Mouse (Mus musculus) intestine, embryonic 15.5 days (tissue): ENCODE measurements around the gene Myo9b. TPM values are rescaled to one million over a fixed set of nuclear protein-coding genes. Genes with fewer than 3 reads are reported as not detected.
"Not testable (repeated sequence)": the region's sequence is repeated elsewhere in the genome, so short reads cannot be mapped to it uniquely, and the experiment has no call there.

Experiments used
- ATAC-seq: fragments of 200-750 bp; cut with Nextera tagmentation; 2 replicates; pipeline ENCODE4 v1.8.0; 2017; ENCODE audit warnings: moderate TSS enrichment, moderate library complexity
- H3K27ac ChIP-seq: fragments of 300-500 bp; sonication (generic); 2 replicates; pipeline ENCODE4 v1.5.1; 2015; ENCODE audit warnings: mild to moderate bottlenecking, inconsistent platforms
- H3K27me3 ChIP-seq: fragments of 300-500 bp; sonication (generic); replicated peaks from 2 replicates; pipeline ENCODE4 v1.6.1; 2015; ENCODE audit warnings: inconsistent platforms
- H3K36me3 ChIP-seq: fragments of 300-500 bp; sonication (generic); 2 replicates; pipeline ENCODE4 v1.6.1; 2015; ENCODE audit warnings: inconsistent platforms
- H3K4me1 ChIP-seq: fragments of 300-500 bp; sonication (generic); replicated peaks from 2 replicates; pipeline ENCODE4 v1.6.1; 2015; ENCODE audit warnings: inconsistent platforms
- H3K4me2 ChIP-seq: fragments of 300-500 bp; sonication (generic); replicated peaks from 2 replicates; pipeline ENCODE4 v1.6.1; 2015; ENCODE audit warnings: mild to moderate bottlenecking, inconsistent platforms
- H3K4me3 ChIP-seq: fragments of 300-500 bp; sonication (generic); replicated peaks from 2 replicates; pipeline ENCODE4 v1.5.1; 2015; ENCODE audit warnings: inconsistent platforms
- H3K9ac ChIP-seq: fragments of 300-500 bp; sonication (generic); 2 replicates; pipeline ENCODE4 v1.6.1; 2015; ENCODE audit warnings: inconsistent platforms
- H3K9me3 ChIP-seq: fragments of 300-500 bp; sonication (generic); 2 replicates; pipeline ENCODE4 v1.6.1; 2016; ENCODE audit warnings: inconsistent platforms
- WGBS: fragments of 180-500 bp; shearing (Covaris S2); methylation state at CpG from one replicate; pipeline ENCODE4 v1.1.7; 2015; 5-methylcytosine and 5-hydroxymethylcytosine counted together
- polyA plus RNA-seq: library from polyadenylated mRNA; unstranded; fragments of >200 nt; fragmentation: Nextera tagmentation; extraction: Ambion mirVana; gene quantifications from 2 replicates; pipeline ENCODE4 v1.2.1, GENCODE M21; 2015

Gene Myo9b
- polyA plus RNA-seq, 1 experiment from 2014 or later: 15.4 TPM

- not testable (repeated sequence) for H3K36me3 ChIP-seq, H3K27ac ChIP-seq, H3K27me3 ChIP-seq, ATAC-seq, H3K4me3 ChIP-seq, H3K4me2 ChIP-seq, H3K9me3 ChIP-seq, H3K9ac ChIP-seq
- WGBS: 87% methylated on average over 1 of the region's 1 CpGs
- H3K4me1 ChIP-seq: peaks cover 11% of the 10 kb centered on the region; the same call in 1 of the 2 replicates
Observed at GRCm38 (mm10) chr8:71279409-71279808, 6.9 kb downstream of the Myo9b start.

GRCm38 (mm10) chr8:71281731-71282130 is 9.2 kb downstream of the Myo9b start:
- H3K4me1 ChIP-seq: peaks cover 11% of the 10 kb centered on the region; the same call in 1 of the 2 replicates
- ATAC-seq: peak; percentile 42; the same call in 1 of the 2 replicates
- H3K36me3 ChIP-seq, H3K9ac ChIP-seq, H3K4me2 ChIP-seq, H3K4me3 ChIP-seq, H3K27ac ChIP-seq, H3K9me3 ChIP-seq, H3K27me3 ChIP-seq: not testable (repeated sequence)
- WGBS: 76% methylated on average over 1 of the region's 1 CpGs

GRCm38 (mm10) chr8:71282621-71283020 is 10.1 kb downstream of the Myo9b start:
- H3K4me1 ChIP-seq: peaks cover 11% of the 10 kb centered on the region; the same call in 1 of the 2 replicates
- H3K27ac ChIP-seq: peak overlapping the region; percentile 58
- 45% methylated on average over 5 of the region's 5 CpGs for WGBS
- no peaks in the 10 kb centered on the region for H3K36me3 ChIP-seq
- no peak overlapping the region for H3K4me2 ChIP-seq
- H3K9me3 ChIP-seq: no peaks in the 10 kb centered on the region
- ATAC-seq: peak; percentile 54; the same call in 1 of the 2 replicates
- H3K4me3 ChIP-seq: no peak overlapping the region
- no peak overlapping the region for H3K9ac ChIP-seq
- H3K27me3 ChIP-seq: no peaks in the 10 kb centered on the region

GRCm38 (mm10) chr8:71286223-71286622 is 13.7 kb downstream of the Myo9b start:
- not testable (repeated sequence) for H3K9me3 ChIP-seq, H3K9ac ChIP-seq, H3K27me3 ChIP-seq, H3K27ac ChIP-seq, H3K4me2 ChIP-seq, H3K4me3 ChIP-seq, ATAC-seq
- Histone ChIP-seq H3K36me3 (peaks cover 12% of the 10 kb centered on the region), H3K4me1 (peaks cover 11% of the 10 kb centered on the region; the same call in 1 of the 2 replicates)
- WGBS: 73% methylated on average over 2 of the region's 2 CpGs

- Histone ChIP-seq H3K9ac (no peak overlapping the region), H3K27me3 (no peaks in the 10 kb centered on the region), H3K36me3 (peaks cover 13% of the 10 kb centered on the region), H3K27ac (no peak overlapping the region), H3K4me2 (no peak overlapping the region), H3K4me3 (no peak overlapping the region), H3K9me3 (no peaks in the 10 kb centered on the region), H3K4me1 (no peaks in the 10 kb centered on the region)
- ATAC-seq: no peak
- WGBS: 44% methylated on average over 3 of the region's 3 CpGs
Observed at GRCm38 (mm10) chr8:71288441-71288949, 16.0 kb downstream of the Myo9b start.

- 75% methylated on average over 7 of the region's 7 CpGs for WGBS
- Histone ChIP-seq H3K4me2 (no peak overlapping the region), H3K9me3 (no peaks in the 10 kb centered on the region), H3K9ac (no peak overlapping the region), H3K36me3 (peaks cover 13% of the 10 kb centered on the region), H3K4me3 (no peak overlapping the region), H3K27me3 (no peaks in the 10 kb centered on the region), H3K4me1 (no peaks in the 10 kb centered on the region), H3K27ac (no peak overlapping the region)
- no peak for ATAC-seq
Observed at GRCm38 (mm10) chr8:71289098-71289497, 16.6 kb downstream of the Myo9b start.

GRCm38 (mm10) chr8:71290211-71290610 is 17.7 kb downstream of the Myo9b start:
- Histone ChIP-seq H3K4me2 (no peak overlapping the region), H3K4me1 (no peaks in the 10 kb centered on the region), H3K9ac (no peak overlapping the region), H3K27me3 (no peaks in the 10 kb centered on the region), H3K36me3 (peaks cover 13% of the 10 kb centered on the region), H3K9me3 (no peaks in the 10 kb centered on the region), H3K27ac (no peak overlapping the region), H3K4me3 (no peak overlapping the region)
- no peak for ATAC-seq
- WGBS: 93% methylated on average over 21 of the region's 21 CpGs

- WGBS: over 99% methylated on average over 10 of the region's 10 CpGs
- H3K4me3 ChIP-seq: no peak overlapping the region
- no peak overlapping the region for H3K9ac ChIP-seq
- H3K9me3 ChIP-seq: no peaks in the 10 kb centered on the region
- no peaks in the 10 kb centered on the region for H3K27me3 ChIP-seq
- no peaks in the 10 kb centered on the region for H3K4me1 ChIP-seq
- H3K4me2 ChIP-seq: no peak overlapping the region
- peaks cover 13% of the 10 kb centered on the region for H3K36me3 ChIP-seq
- ATAC-seq: no peak
- H3K27ac ChIP-seq: no peak overlapping the region
Observed at GRCm38 (mm10) chr8:71290911-71291310, 18.4 kb downstream of the Myo9b start.

GRCm38 (mm10) chr8:71291351-71291750 is 18.8 kb downstream of the Myo9b start:
- Histone ChIP-seq H3K36me3 (peaks cover 13% of the 10 kb centered on the region), H3K9me3 (no peaks in the 10 kb centered on the region), H3K4me1 (no peaks in the 10 kb centered on the region), H3K4me2 (no peak overlapping the region), H3K27ac (no peak overlapping the region), H3K27me3 (no peaks in the 10 kb centered on the region), H3K9ac (no peak overlapping the region), H3K4me3 (no peak overlapping the region)
- ATAC-seq: no peak
- WGBS: 96% methylated on average over 6 of the region's 6 CpGs

GRCm38 (mm10) chr8:71293930-71294329 is 21.4 kb downstream of the Myo9b start:
- not testable (repeated sequence) for H3K4me3 ChIP-seq, H3K4me1 ChIP-seq, H3K27me3 ChIP-seq, ATAC-seq, H3K27ac ChIP-seq, H3K4me2 ChIP-seq, H3K9ac ChIP-seq, H3K9me3 ChIP-seq
- peaks cover 20% of the 10 kb centered on the region for H3K36me3 ChIP-seq
- WGBS: 85% methylated on average over 3 of the region's 3 CpGs

- peaks cover 8% of the 10 kb centered on the region for H3K36me3 ChIP-seq
- H3K4me1 ChIP-seq: no peaks in the 10 kb centered on the region
- H3K9ac ChIP-seq: no peak overlapping the region
- no peak overlapping the region for H3K4me3 ChIP-seq
- no peaks in the 10 kb centered on the region for H3K9me3 ChIP-seq
- no peak overlapping the region for H3K4me2 ChIP-seq
- 90% methylated on average over 2 of the region's 2 CpGs for WGBS
- no peak overlapping the region for H3K27ac ChIP-seq
- no peaks in the 10 kb centered on the region for H3K27me3 ChIP-seq
- ATAC-seq: no peak
Observed at GRCm38 (mm10) chr8:71296188-71296621, 23.7 kb downstream of the Myo9b start.

- no peak overlapping the region for H3K4me2 ChIP-seq
Observed at GRCm38 (mm10) chr8:71296784-71297183, 24.3 kb downstream of the Myo9b start.

GRCm38 (mm10) chr8:71297439-71297838 is 24.9 kb downstream of the Myo9b start:
- Histone ChIP-seq H3K4me3 (no peak overlapping the region), H3K36me3 (peaks cover 12% of the 10 kb centered on the region; the same call in 1 of the 2 replicates), H3K9me3 (no peaks in the 10 kb centered on the region), H3K4me2 (no peak overlapping the region), H3K27ac (no peak overlapping the region), H3K4me1 (no peaks in the 10 kb centered on the region), H3K9ac (no peak overlapping the region), H3K27me3 (no peaks in the 10 kb centered on the region)
- no peak for ATAC-seq
- 88% methylated on average over 1 of the region's 1 CpGs for WGBS

More at GRCm38 (mm10) chr8:71296784-71297183, 24.3 kb downstream of the Myo9b start:
- no peaks in the 10 kb centered on the region for H3K9me3 ChIP-seq
- no peak overlapping the region for H3K27ac ChIP-seq
- H3K36me3 ChIP-seq: peaks cover 7% of the 10 kb centered on the region; the same call in 1 of the 2 replicates
- no peaks in the 10 kb centered on the region for H3K27me3 ChIP-seq
- H3K9ac ChIP-seq: no peak overlapping the region
- H3K4me3 ChIP-seq: no peak overlapping the region
- no peaks in the 10 kb centered on the region for H3K4me1 ChIP-seq
- no peak for ATAC-seq
- WGBS: 95% methylated on average over 2 of the region's 2 CpGs
